Mouse (Mus musculus): ENCODE data around the gene Hist1h3e. TPM values are rescaled to one million over a fixed set of nuclear protein-coding genes. Genes with fewer than 3 reads are reported as not detected.
"Not testable (repeated sequence)": the region's sequence is repeated elsewhere in the genome, so short reads cannot be mapped to it uniquely, and the experiment has no call there.

The Hist1h3e gene
- polyA plus RNA-seq, 1 experiment: 16.6 TPM

DNA sequence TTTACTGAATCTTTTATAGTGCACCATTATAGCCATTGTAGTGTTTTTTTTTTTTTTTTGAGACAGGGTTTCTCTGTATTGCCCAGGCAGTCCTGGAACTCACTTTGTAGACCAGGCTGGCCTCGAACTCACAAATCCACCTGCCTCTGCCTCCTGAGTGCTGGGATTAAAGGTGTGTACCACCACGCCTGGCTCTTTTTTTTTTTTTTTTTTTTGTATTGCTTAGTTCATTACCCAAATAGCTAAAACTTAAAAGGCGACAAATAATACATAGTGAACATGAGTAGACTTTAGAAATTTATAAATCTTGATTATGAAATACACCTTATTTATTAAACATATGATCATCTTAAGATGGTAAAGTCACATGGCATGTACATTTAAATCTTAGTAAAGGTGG lies 20.7 kb downstream of the Hist1h3e start:
- peak overlapping the region; percentile 64 for H3K4me3 ChIP-seq (replicated peaks)
- peaks cover 54% of the 10 kb centered on the region for H3K4me1 ChIP-seq (ENCODE audit: control insufficient read depth)
- no peak for TF ChIP-seq TAL1 (IDR thresholded peaks at IDR 0.05; ENCODE audit: low read length)
- TF ChIP-seq GATA1 (IDR thresholded peaks at IDR 0.05; ENCODE audit: low read length): no peak
- no peaks in the 10 kb centered on the region for H3K27me3 ChIP-seq (ENCODE audit: control insufficient read depth)
- H3K36me3 ChIP-seq (ENCODE audit: control insufficient read depth): peaks cover 32% of the 10 kb centered on the region
- no peaks in the 10 kb centered on the region for H3K9me3 ChIP-seq (ENCODE audit: control insufficient read depth, low read length)

DNA sequence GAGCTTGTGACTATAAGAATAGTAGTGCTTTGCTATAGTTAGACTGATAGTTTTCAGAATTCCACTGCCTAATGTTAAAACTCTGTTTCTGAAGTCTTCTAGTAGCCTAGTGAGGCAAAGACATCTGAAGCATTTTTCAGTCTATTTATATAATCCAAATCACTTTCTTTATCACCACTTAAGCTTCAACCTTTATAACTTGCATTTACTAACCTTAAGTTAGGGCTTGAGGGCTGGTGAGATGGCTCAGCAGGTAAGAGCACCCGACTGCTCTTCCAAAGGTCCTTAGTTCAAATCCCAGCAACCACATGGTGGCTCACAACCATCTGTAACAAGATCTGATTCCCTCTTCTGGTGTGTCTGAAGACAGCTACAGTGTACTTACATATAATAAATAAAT lies 22.3 kb downstream of the Hist1h3e start:
- H3K27me3 ChIP-seq (ENCODE audit: control insufficient read depth); H3K4me3 ChIP-seq (replicated peaks); H3K9me3 ChIP-seq (ENCODE audit: control insufficient read depth, low read length): not testable (repeated sequence)
- Histone ChIP-seq H3K4me1 (ENCODE audit: control insufficient read depth) (peaks cover 52% of the 10 kb centered on the region), H3K36me3 (ENCODE audit: control insufficient read depth) (peaks cover 32% of the 10 kb centered on the region)

DNA sequence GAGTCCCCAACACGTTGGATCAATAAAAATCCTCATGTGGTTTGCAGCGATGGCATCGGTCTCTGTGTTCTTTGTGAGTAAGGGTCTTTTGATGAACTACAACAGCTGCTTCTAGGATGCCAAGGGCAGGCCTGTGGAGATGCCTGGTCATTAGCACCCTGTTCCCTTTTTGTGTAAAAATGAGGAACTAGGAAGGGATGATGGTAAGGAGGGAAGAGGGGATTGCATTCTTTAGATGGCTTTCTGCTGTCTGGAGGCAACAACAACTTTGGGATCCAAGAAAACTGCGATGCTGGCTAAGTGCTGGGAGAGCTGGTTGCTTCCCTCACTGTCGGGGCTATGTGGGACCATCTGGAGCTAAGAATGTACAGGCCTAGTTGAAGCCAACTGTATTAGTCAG lies 23.9 kb downstream of the Hist1h3e start:
- peak overlapping the region; percentile 17 for H3K4me3 ChIP-seq (replicated peaks)
- no peak for TF ChIP-seq TAL1 (IDR thresholded peaks at IDR 0.05; ENCODE audit: low read length)
- no peak for TF ChIP-seq GATA1 (IDR thresholded peaks at IDR 0.05; ENCODE audit: low read length)
- H3K27me3 ChIP-seq (ENCODE audit: control insufficient read depth): no peaks in the 10 kb centered on the region
- H3K36me3 ChIP-seq (ENCODE audit: control insufficient read depth): peaks cover 32% of the 10 kb centered on the region
- no peaks in the 10 kb centered on the region for H3K9me3 ChIP-seq (ENCODE audit: control insufficient read depth, low read length)
- H3K4me1 ChIP-seq (ENCODE audit: control insufficient read depth): peaks cover 51% of the 10 kb centered on the region

DNA sequence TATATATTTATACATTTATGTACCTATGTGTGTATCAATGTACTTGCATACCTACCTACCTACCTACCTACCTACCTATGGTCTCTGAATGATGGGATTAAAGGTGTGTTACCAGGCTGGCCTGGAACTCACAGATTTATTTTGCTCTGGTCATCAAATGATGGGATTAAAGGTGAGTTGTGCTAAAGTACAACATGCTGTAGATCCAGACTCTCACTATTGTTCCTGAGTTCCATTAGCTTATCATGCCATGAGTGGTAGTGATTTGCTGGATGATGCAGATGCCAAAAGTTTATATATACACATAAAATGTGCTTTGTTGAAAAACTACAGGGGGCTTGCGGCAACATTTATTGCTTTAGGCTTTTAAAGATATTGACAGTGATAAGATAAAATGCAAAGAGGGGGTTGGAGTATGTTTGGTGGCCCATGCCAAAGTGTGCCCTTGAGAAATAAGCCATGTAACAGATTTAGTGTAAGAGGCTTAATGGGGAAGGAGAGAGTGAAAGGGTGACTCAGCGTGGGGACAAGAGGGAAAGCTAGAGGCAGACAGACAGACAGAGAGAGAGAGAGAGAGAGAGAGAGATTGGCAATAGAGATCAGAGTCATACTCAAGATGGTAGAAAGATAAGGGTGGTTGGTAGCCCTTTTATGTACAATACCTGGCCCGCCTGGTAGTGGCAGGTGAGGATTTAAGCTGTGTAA lies 25.0 kb downstream of the Hist1h3e start:
- H3K27me3 ChIP-seq (ENCODE audit: control insufficient read depth): no peaks in the 10 kb centered on the region
- H3K9me3 ChIP-seq (ENCODE audit: control insufficient read depth, low read length): no peaks in the 10 kb centered on the region
- TF ChIP-seq GATA1 (IDR thresholded peaks at IDR 0.05; ENCODE audit: low read length) (peak; percentile 30; the same call in 1 of the 2 replicates), TAL1 (IDR thresholded peaks at IDR 0.05; ENCODE audit: low read length) (no peak)
- H3K4me1 ChIP-seq (ENCODE audit: control insufficient read depth): peaks cover 60% of the 10 kb centered on the region
- H3K36me3 ChIP-seq (ENCODE audit: control insufficient read depth): peaks cover 32% of the 10 kb centered on the region
- peak overlapping the region; percentile 75 for H3K4me3 ChIP-seq (replicated peaks)

DNA sequence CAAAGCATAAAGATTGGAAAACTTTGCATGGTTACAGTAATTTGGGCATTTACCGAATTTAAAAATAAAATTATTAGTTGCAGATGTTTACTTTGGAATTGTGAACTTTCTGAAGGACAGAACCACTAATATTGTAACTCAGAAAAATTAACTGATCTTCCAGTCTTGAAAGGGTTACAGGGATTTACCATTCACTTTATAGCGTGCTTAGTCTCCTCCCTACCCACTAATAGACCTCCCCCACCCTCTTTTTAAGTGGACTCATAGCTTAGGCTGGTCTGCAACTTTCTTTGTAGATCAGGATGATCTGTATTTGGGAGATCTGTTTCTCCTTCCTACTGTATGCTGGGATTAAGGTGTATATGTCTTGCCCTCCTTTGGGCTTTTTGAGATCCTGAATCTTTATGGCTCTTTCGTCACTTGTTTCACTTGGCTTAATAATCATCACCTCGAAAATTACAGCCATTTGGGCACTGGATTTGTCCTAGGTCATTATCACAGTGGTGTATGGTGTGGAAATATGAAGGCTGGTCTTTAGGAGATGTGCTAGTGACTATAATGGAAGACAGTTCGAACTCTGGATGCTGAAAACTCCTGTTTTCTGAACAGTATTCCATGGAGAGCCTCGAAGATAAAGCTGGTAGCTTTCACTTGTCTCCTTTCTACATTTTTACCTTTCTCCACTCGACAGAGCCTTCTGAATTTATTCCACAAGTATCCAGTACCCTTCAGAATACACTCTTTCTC lies 25.9 kb downstream of the Hist1h3e start:
- no peak for TF ChIP-seq GATA1 (IDR thresholded peaks at IDR 0.05; ENCODE audit: low read length)
- Histone ChIP-seq H3K36me3 (ENCODE audit: control insufficient read depth) (peaks cover 32% of the 10 kb centered on the region), H3K9me3 (ENCODE audit: control insufficient read depth, low read length) (no peaks in the 10 kb centered on the region), H3K4me1 (ENCODE audit: control insufficient read depth) (peaks cover 56% of the 10 kb centered on the region), H3K27me3 (ENCODE audit: control insufficient read depth) (no peaks in the 10 kb centered on the region), H3K4me3 (replicated peaks) (peak overlapping the region; percentile 75)

DNA sequence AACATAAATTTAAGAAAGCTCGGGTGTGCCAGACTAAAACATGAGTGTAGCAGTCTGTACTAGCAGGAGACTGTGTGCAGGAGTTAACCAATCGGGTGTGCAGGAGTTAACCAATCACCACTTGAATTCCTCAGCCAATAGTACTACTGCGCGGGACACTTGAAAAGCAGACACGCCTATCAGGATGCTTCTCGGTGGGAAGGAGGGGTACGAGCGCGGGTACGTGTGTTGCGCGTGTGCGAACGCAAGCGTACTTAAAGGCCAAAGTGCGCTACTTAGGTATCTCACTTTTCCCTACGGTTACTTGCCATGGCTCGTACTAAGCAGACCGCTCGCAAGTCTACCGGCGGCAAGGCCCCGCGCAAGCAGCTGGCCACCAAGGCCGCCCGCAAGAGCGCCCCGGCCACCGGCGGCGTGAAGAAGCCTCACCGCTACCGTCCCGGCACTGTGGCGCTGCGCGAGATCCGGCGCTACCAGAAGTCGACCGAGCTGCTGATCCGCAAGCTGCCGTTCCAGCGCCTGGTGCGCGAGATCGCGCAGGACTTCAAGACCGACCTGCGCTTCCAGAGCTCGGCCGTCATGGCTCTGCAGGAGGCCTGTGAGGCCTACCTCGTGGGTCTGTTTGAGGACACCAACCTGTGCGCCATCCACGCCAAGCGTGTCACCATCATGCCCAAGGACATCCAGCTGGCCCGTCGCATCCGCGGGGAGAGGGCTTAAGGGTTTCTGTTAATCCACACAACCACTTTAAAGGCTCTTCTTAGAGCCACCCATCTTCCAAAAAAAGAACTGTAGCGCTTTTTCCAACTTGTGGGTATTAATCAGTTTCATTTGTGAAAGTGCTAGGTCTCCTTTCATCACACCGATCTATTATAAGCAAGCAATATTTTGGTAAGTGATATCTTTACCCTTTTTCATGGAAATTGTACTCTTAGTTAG lies 26.8 kb downstream of the Hist1h3e start, which contains the start of gene Hist1h3g:
Gene Hist1h3g (plus strand): TSS at position 286 of the 939 bp plus-strand sequence.
- Histone ChIP-seq H3K4me3 (replicated peaks) (peak within 1 kb of the TSS; percentile 82), H3K36me3 (ENCODE audit: control insufficient read depth) (peaks cover 27% of the 10 kb centered on the region), H3K4me1 (ENCODE audit: control insufficient read depth) (peaks cover 49% of the 10 kb centered on the region)
- not testable (repeated sequence) for H3K9me3 ChIP-seq (ENCODE audit: control insufficient read depth, low read length); H3K27me3 ChIP-seq (ENCODE audit: control insufficient read depth)

DNA sequence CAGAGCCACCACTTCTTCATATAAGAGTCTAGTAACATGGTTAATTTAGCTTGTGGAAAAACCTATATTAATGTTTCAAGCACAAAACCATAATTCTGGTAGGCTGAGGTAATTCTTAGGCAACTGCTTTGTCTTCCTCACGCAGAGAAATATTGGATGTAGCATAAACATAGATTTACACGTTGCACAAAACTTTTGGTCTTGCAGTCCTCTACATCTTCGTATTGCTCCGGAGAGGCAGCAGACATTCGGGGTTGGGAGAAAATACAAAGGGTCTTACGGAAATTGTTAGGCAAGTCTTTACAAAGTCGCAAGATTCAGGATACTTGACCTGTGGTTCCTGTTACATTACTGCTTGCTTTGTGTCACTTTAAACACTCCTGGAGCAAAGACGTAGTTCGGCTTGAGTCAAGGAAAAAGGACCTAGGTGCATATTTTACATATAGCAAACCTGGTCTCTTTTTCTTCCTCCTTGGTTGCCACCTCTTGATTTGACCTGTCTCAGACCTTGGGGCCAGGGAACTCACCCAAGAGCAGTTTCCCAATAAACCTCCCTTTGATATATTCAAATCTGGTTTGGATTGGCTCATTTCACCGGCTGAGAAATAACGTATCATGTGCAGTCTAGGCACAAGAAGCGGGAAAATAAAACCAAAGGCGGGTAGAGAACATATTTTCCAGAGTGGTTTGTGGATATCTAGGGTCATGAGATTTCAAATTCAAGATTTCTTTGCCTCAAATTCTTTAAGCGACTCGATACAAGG lies 27.6 kb downstream of the Hist1h3e start:
- TF ChIP-seq TAL1 (IDR thresholded peaks at IDR 0.05; ENCODE audit: low read length) (no peak), GATA1 (IDR thresholded peaks at IDR 0.05; ENCODE audit: low read length) (no peak)
- peak overlapping the region; percentile 82 for H3K4me3 ChIP-seq (replicated peaks)
- no peaks in the 10 kb centered on the region for H3K9me3 ChIP-seq (ENCODE audit: control insufficient read depth, low read length)
- peaks cover 51% of the 10 kb centered on the region for H3K4me1 ChIP-seq (ENCODE audit: control insufficient read depth)
- peaks cover 23% of the 10 kb centered on the region for H3K36me3 ChIP-seq (ENCODE audit: control insufficient read depth)
- no peaks in the 10 kb centered on the region for H3K27me3 ChIP-seq (ENCODE audit: control insufficient read depth)

- peaks cover 53% of the 10 kb centered on the region for H3K4me1 ChIP-seq (ENCODE audit: control insufficient read depth)
- not testable (repeated sequence) for H3K27me3 ChIP-seq (ENCODE audit: control insufficient read depth); H3K9me3 ChIP-seq (ENCODE audit: control insufficient read depth, low read length)
- H3K36me3 ChIP-seq (ENCODE audit: control insufficient read depth): peaks cover 18% of the 10 kb centered on the region
- H3K4me3 ChIP-seq (replicated peaks): peak within 1 kb of the TSS; percentile 82
These were observed 28.4 kb downstream of the Hist1h3e start, which contains the start of gene Hist1h2af for GRCm38 (mm10) chr13:23533560-23534367. TSS of gene Hist1h2af (plus strand) at chr13:23533906.
